Mouse (Mus musculus) hindbrain, embryonic 10.5 days (tissue): Measurements from ENCODE around the gene Fmo5. TPM values are rescaled to one million over a fixed set of nuclear protein-coding genes. Genes with fewer than 3 reads are reported as not detected.

Experiments used
- DNase-seq: peaks from one replicate; pipeline ENCODE4 v3.0.0-alpha.2; 2017; ENCODE audit warnings: low spot score
- H3K27ac ChIP-seq: fragments of 300-500 bp; sonication (generic); 2 replicates; pipeline ENCODE4 v1.5.1; 2016; ENCODE audit warnings: mild to moderate bottlenecking, moderate library complexity
- H3K27me3 ChIP-seq: fragments of 300-500 bp; sonication (generic); 2 replicates; pipeline ENCODE4 v1.6.1; 2016; ENCODE audit warnings: mild to moderate bottlenecking; ENCODE audit not compliant: poor library complexity, insufficient read depth, severe bottlenecking
- H3K36me3 ChIP-seq: fragments of 300-500 bp; sonication (generic); 2 replicates; pipeline ENCODE4 v1.6.1; 2016; ENCODE audit warnings: mild to moderate bottlenecking, moderate library complexity
- H3K4me1 ChIP-seq: fragments of 300-500 bp; sonication (generic); replicated peaks from 2 replicates; pipeline ENCODE4 v1.6.1; 2016; ENCODE audit warnings: mild to moderate bottlenecking
- H3K4me3 ChIP-seq: fragments of 300-500 bp; sonication (generic); 2 replicates; pipeline ENCODE4 v1.5.1; 2016; ENCODE audit warnings: mild to moderate bottlenecking, moderate library complexity
- H3K9me3 ChIP-seq: fragments of 300-500 bp; sonication (generic); 2 replicates; pipeline ENCODE4 v1.6.1; 2016; ENCODE audit warnings: mild to moderate bottlenecking, moderate library complexity
- WGBS: fragments of 180-500 bp; shearing (Covaris S2); methylation state at CpG from one replicate; pipeline ENCODE4 v1.1.7; 2016; 5-methylcytosine and 5-hydroxymethylcytosine counted together
- polyA plus RNA-seq: library from polyadenylated mRNA; unstranded; fragments of >200 nt; fragmentation: Nextera tagmentation; extraction: Ambion mirVana; gene quantifications from 2 replicates; pipeline ENCODE4 v1.2.1, GENCODE M21; 2016

Fmo5 gene
- polyA plus RNA-seq, 1 experiment from 2014 or later = 0.76 TPM

DNA sequence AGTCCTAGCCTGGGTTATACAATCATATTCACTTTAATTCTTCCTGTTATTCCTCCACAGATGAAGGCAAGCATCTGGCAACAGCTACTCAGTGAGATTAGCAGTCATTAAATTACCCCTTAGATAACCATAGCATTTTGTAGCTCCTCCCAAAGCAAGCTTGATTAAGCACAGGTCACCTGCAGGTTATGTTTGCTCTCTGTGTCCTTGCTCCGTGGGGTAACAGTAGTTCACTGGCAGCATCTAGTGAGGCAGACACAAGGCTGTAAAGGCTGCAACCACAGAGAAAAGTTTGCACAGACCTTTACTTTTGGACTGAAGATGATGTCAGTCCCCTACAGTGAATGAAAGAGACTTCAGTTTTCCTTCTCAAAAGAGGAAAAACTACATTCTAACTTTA is 13.4 kb upstream of the Fmo5 start:
- no peaks in the 10 kb centered on the region for H3K27me3 ChIP-seq
- 47% methylated on average over 1 of the region's 1 CpGs for WGBS
- no peak overlapping the region for H3K27ac ChIP-seq
- H3K4me1 ChIP-seq = no peaks in the 10 kb centered on the region; the same call in 1 of the 2 replicates
- no peaks in the 10 kb centered on the region for H3K9me3 ChIP-seq
- DNase-seq = no peak
- H3K4me3 ChIP-seq = no peak overlapping the region
- no peaks in the 10 kb centered on the region for H3K36me3 ChIP-seq

DNA sequence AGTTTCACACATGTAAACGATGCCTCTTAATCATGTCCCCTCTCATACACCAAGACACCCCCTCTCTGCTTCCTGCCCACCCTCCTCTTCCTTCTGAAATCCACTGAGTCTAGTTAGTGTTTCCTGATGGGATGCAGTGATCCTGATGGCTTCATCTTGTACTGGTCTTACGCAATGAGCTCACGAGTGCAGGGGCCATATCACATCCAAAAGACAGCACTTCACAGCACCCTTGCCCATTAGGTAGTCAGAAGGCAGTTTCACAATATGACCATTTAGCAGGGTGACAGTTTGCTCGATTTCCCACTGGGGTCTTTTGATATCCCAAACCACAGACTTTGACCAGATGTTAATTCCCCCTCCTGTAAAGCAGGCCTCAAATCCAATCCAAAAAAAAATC is 12.7 kb upstream of the Fmo5 start:
- H3K4me1 ChIP-seq = no peaks in the 10 kb centered on the region
- H3K9me3 ChIP-seq = no peaks in the 10 kb centered on the region
- no peak overlapping the region for H3K27ac ChIP-seq
- H3K27me3 ChIP-seq = no peaks in the 10 kb centered on the region
- H3K4me3 ChIP-seq = no peak overlapping the region
- no peak for DNase-seq
- no peaks in the 10 kb centered on the region for H3K36me3 ChIP-seq
- WGBS = 88% methylated on average over 4 of the region's 4 CpGs

DNA sequence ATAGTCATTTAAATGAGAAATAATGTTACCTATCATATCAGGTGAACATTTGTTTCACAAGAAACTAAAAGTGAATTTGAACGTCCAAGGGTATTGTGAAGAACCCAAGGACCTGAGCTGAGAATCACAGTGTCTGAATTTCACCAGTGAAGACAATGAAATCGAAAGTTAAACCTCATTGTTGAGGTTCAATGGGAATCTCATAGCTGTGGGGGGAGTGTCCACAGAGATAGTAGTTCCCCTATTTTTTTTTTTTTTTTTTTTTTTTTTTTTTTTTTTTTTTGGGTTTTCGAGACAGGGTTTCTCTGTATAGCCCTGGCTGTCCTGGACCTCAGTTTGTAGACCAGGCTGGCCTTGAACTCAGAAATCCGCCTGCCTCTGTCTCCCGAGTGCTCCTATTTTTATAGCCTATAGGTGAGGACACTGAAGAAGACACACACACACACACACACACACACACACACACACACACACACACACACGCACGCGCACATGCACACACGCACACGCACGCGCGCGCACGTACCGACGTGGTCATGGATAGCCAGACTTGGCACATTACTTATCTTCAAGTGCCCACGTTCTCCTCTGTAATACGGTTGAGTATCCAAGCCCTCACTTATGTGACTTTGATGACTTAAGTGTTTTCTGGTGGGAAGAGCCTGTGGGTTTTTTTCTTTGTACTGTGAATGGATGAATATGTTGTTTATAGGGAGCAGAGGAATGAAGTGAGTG is 11.3 kb upstream of the Fmo5 start:
- 95% methylated on average over 19 of the region's 19 CpGs for WGBS
- H3K9me3 ChIP-seq = no peaks in the 10 kb centered on the region
- H3K27ac ChIP-seq = no peak overlapping the region
- DNase-seq = no peak
- H3K4me3 ChIP-seq = no peak overlapping the region
- no peaks in the 10 kb centered on the region for H3K36me3 ChIP-seq
- no peaks in the 10 kb centered on the region for H3K4me1 ChIP-seq
- H3K27me3 ChIP-seq = no peaks in the 10 kb centered on the region

DNA sequence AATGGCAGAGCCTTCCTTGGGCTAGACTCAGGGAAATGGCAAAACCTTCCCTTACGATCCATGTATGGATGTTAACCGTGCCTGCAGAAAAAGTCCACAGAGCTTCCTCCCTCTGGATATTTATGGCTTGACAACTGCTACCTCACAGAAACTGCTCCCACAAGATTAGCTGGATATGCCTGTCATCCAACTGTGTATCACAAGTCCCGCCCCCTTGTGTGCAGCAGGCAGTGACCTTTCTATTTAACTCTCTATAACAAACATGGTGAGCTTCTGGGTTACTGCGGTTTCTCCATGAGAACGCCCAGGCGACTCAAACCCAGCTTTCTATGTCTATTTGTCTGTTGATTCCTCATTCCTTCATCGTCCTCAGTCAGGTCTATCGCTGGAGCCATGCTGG is 10.7 kb upstream of the Fmo5 start:
- Histone ChIP-seq H3K4me3 (no peak overlapping the region), H3K4me1 (no peaks in the 10 kb centered on the region), H3K27me3 (no peaks in the 10 kb centered on the region), H3K27ac (no peak overlapping the region), H3K36me3 (no peaks in the 10 kb centered on the region), H3K9me3 (no peaks in the 10 kb centered on the region)
- WGBS = 91% methylated on average over 8 of the region's 8 CpGs
- DNase-seq = no peak

DNA sequence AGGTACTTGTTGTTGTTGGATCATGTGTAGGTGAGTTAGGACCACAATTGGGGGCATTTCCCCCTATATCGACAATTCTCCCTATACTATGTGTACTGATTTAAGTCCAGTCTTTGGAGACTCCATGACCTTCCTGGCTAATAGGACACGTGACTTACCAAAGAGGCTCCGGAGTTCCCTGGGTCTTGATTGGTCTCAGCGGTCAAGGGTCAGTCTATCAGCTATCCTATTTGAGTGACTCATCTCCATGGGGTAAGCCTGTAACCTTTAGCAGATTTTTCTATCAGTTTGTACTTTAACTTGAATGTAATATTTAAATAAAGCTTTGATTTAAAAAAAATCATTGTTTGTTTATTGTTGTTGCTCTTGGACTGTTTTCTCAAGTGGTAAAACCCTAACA is 7.9 kb upstream of the Fmo5 start:
- DNase-seq = no peak
- 88% methylated on average over 4 of the region's 4 CpGs for WGBS

DNA sequence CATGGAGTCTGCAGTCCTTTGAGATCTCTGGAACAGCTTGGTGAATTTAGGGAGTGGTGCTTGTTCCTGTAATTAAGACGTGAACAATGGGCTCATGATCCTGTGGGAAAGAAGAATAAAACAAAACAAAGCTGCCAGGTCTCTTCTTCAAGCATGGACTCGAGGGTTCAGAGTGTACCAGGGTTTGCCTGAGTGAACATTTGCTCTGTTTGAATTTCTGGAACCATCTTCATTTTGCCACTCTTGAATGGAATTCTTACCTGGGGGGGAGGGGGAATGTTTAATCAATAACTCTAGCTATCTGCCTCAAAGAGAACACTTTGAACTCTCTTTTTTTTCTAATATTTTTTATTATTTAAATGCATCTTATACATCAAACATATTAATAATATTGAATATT is 4.0 kb upstream of the Fmo5 start:
- no peaks in the 10 kb centered on the region for H3K27me3 ChIP-seq
- no peaks in the 10 kb centered on the region for H3K36me3 ChIP-seq
- no peak overlapping the region for H3K4me3 ChIP-seq
- 49% methylated on average over 2 of the region's 2 CpGs for WGBS
- H3K4me1 ChIP-seq = peaks cover 9% of the 10 kb centered on the region
- no peak overlapping the region for H3K27ac ChIP-seq
- H3K9me3 ChIP-seq = no peaks in the 10 kb centered on the region
- no peak for DNase-seq

More for the DNA sequence above, 7.9 kb upstream of the Fmo5 start:
- Histone ChIP-seq H3K27me3 (no peaks in the 10 kb centered on the region), H3K4me1 (no peaks in the 10 kb centered on the region), H3K4me3 (no peak overlapping the region), H3K9me3 (no peaks in the 10 kb centered on the region), H3K27ac (no peak overlapping the region), H3K36me3 (no peaks in the 10 kb centered on the region)

DNA sequence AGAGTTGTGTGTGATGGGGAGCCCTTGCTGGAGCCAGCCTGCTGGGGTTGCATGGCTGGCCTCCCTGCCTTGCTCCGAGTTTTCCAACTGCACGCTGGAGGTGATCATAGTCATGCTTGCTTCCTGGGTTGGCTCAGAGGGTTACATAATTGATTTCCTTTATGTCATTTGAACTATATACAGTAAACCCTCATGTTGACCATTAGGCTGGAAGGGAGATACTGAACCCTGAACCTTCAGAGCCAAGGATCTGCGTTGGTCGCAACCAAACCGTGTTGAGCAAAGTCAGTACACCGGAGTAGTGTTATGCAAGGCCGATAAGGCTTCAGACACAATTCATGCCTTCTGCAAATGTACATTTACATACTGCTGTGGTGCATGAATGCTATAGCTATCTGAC is 711 bp upstream of the Fmo5 start:
- WGBS = 81% methylated on average over 7 of the region's 7 CpGs
- Histone ChIP-seq H3K4me3 (no peak overlapping the region), H3K9me3 (no peaks in the 10 kb centered on the region), H3K36me3 (no peaks in the 10 kb centered on the region), H3K27me3 (no peaks in the 10 kb centered on the region), H3K4me1 (peaks cover 9% of the 10 kb centered on the region), H3K27ac (no peak overlapping the region)
- DNase-seq = no peak

DNA sequence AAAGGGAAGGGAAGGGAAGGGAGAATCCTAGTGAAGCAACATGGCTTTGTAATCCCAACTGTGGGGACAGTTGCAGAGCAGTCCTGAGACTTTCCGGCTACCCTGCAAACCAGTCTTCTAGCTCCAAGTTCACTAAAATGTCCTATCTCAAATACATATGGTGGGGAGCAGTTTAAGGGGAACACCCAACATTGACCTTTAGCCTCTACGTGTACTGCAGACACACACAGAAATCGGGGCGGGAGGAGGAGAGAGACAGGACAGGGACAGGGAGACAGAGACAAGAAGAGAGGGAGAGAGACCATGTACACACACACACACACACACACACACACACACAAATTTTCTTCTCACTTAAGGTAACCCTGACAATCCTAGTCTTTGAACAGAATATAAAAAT is 1.3 kb downstream of the Fmo5 start:
- Histone ChIP-seq H3K36me3 (no peaks in the 10 kb centered on the region), H3K27ac (no peak overlapping the region), H3K9me3 (no peaks in the 10 kb centered on the region), H3K27me3 (no peaks in the 10 kb centered on the region), H3K4me3 (no peak overlapping the region), H3K4me1 (peaks cover 9% of the 10 kb centered on the region)
- no peak for DNase-seq
- 79% methylated on average over 4 of the region's 4 CpGs for WGBS

DNA sequence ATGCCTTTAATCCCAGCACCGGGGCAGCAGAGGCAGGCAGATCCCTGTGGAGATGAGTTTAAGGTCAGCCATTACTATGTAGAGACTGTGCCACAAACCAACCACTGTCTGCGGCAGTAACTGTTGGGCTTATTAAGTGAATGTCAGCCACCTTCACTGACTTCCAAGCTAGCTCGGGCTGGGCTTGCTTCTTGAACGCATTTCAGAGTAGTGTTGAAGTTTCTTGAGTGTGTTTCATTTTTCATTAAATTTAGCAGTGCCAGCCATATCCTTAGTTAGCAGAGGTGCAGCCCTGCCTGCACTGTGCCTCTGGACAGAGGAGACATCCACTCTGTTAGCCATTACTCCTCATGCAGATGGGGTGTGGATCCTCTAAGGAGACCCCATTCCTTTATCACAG is 2.1 kb downstream of the Fmo5 start:
- H3K27me3 ChIP-seq = no peaks in the 10 kb centered on the region
- DNase-seq = no peak
- H3K4me1 ChIP-seq = peaks cover 9% of the 10 kb centered on the region
- H3K27ac ChIP-seq = no peak overlapping the region
- no peak overlapping the region for H3K4me3 ChIP-seq
- no peaks in the 10 kb centered on the region for H3K36me3 ChIP-seq
- no peaks in the 10 kb centered on the region for H3K9me3 ChIP-seq
- WGBS = 91% methylated on average over 4 of the region's 4 CpGs

DNA sequence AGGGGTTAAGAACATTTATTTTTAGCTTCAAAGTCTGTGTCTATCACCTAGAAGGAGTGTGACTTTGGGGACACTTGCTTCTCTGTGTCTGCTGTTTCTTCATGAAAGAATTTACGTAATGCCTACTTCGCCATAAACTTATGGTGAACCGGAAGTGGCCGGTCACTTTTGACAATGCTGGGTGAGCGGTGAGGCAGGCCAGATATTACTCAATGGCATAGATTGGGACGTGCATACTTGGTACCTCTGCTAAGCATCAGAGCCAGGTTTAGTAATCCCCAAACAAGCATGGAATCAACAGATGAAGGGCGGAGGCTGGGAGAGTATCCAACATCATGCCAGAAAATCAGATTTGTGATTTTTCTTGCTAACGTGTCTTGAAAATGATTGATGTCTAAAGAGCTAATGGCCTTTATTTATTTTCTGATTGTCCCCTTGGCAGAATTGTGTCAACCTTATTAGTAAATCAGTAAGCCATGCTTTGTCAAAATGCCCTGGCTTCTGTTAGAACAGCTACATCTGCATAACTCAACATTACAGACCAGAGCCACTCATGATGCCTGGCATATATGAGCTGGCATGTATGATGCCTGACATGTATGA is 2.8 kb downstream of the Fmo5 start:
- no peak for DNase-seq
- no peaks in the 10 kb centered on the region for H3K9me3 ChIP-seq
- no peak overlapping the region for H3K4me3 ChIP-seq
- WGBS = 90% methylated on average over 8 of the region's 8 CpGs
- no peaks in the 10 kb centered on the region for H3K27me3 ChIP-seq
- H3K27ac ChIP-seq = no peak overlapping the region
- no peaks in the 10 kb centered on the region for H3K36me3 ChIP-seq
- peaks cover 9% of the 10 kb centered on the region for H3K4me1 ChIP-seq

DNA sequence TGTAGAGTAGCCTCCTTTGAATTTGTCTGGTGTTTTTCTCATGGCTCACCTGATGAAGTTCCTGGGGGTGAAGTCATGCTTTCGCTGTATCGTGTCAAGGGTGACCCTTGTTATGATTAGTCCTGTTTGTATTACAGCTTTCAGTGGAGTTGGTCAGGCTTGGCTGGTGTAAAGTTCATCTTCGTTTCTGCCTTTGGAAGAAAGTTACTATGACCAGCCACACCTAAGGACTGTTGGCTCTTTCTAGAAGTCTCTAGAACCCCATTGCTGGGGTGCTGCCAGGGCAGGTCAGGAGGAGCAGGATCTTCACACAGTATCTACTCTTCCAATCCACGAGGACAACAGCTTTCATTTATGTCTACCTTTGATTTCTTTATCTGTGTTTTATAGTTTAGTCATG is 4.9 kb downstream of the Fmo5 start:
- 82% methylated on average over 4 of the region's 4 CpGs for WGBS
- H3K27ac ChIP-seq = no peak overlapping the region
- no peak overlapping the region for H3K4me3 ChIP-seq
- H3K36me3 ChIP-seq = no peaks in the 10 kb centered on the region
- no peaks in the 10 kb centered on the region for H3K27me3 ChIP-seq
- peaks cover 5% of the 10 kb centered on the region for H3K4me1 ChIP-seq
- no peak for DNase-seq
- no peaks in the 10 kb centered on the region for H3K9me3 ChIP-seq

DNA sequence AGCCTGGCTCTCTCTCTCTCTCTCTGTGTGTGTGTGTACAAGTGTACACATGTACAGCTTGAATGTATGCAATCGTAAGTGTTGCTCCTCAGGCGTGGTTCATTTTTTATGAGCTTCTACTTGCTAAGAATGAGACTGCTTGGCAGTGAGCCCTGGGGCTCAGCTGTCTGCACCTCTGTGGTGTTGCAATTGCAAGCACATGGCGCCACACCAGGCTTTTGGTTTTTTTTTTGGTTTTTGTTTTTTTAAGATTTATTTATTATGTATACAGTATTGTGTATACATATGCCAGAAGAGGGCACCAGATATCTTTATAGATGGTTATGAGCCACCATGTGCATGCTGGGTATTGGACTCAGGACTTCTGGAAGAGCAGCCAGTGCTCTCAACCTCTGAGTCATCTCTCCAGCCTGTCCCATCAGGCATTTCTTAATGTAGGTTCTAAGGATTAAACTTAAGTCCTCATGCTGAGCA is 5.7 kb downstream of the Fmo5 start:
- 95% methylated on average over 3 of the region's 3 CpGs for WGBS

DNA sequence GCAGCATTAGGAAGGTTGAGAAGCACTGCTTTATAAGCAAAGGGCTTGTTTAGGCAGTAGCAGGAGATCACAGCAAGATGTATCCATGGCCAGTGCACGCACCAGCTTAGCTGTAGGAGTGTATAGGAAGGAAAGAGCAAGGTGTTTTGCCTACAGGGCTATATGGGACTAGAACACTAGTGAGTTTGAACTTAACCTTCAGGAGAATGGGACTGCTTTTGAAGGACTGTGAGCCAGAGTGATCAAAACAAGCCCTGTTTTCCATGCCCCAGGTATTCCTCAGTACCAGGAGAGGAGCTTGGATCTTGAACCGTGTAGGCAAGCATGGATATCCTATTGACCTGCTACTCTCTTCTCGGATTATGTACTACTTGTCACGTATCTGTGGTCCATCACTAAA is 12.8 kb downstream of the Fmo5 start:
- H3K9me3 ChIP-seq = no peaks in the 10 kb centered on the region
- H3K4me3 ChIP-seq = no peak overlapping the region
- H3K4me1 ChIP-seq = no peaks in the 10 kb centered on the region
- no peaks in the 10 kb centered on the region for H3K36me3 ChIP-seq
- H3K27me3 ChIP-seq = no peaks in the 10 kb centered on the region
- DNase-seq = no peak
- 89% methylated on average over 4 of the region's 4 CpGs for WGBS
- H3K27ac ChIP-seq = no peak overlapping the region

More for the DNA sequence above, 5.7 kb downstream of the Fmo5 start:
- no peak overlapping the region for H3K27ac ChIP-seq
- no peak for DNase-seq
- no peaks in the 10 kb centered on the region for H3K27me3 ChIP-seq
- H3K36me3 ChIP-seq = no peaks in the 10 kb centered on the region
- no peaks in the 10 kb centered on the region for H3K9me3 ChIP-seq
- no peak overlapping the region for H3K4me3 ChIP-seq
- H3K4me1 ChIP-seq = no peaks in the 10 kb centered on the region
